Mouse (Mus musculus) v-Abl transformed pro-B cells (cell line): ENCODE measurements around the gene Iqgap2.

ENCODE experiments used
- in situ Hi-C, 2 experiments: fragments of 400-800 bp; cut with MboI; formaldehyde crosslinking; loops; one replicate each; pipeline ENCODE4 v1.15.1; 2025; ENCODE audit not compliant: unreplicated experiment in 2 of 2

Iqgap2 gene

GRCm38 (mm10) chr13:95831760-95832159 is 60.0 kb downstream of the Iqgap2 start:
- in situ Hi-C loops, result no loop called here

DNA sequence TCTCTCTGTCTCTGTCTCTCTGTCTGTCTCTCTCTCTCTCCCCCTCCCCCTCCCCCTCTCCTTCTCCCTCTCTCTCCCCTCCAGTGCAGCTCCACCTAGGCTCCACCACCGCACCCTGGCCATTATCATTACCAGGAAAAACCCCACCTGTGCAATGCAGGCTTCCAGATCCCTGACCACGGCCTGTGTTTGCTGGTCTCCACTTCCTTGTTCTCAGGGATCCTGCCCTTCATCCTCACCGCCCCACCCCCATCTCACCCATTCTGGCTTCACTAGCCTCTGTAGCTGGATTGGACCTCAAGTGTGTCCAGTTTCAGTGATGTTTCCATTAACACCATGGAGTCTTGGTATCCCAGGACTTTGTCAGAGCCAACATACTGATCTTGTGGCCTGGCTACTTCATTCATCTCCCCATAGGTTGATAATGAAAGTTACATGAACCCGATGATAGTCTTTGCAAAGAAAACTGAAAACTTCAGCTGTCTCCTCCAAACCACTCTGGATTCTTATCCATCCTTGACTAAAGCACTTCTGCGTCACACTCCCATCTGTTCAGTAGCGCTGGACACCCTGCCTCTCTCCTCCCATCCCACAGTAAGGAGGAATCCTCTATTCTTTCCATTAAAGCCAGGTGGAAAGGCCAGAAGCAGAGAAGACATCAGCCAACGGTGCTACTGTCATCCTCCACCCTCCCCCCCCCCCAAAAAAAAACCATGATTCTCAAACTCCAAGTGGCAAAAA is 62.1 kb downstream of the Iqgap2 start:
- in situ Hi-C loops, result no loop called here

GRCm38 (mm10) chr13:95828616-95829015 is 63.1 kb downstream of the Iqgap2 start:
- in situ Hi-C loops, result no loop called here

- in situ Hi-C loops, result no loop called here
Measured at GRCm38 (mm10) chr13:95826178-95826577, 65.5 kb downstream of the Iqgap2 start.

- in situ Hi-C loops, result no loop called here
Measured at GRCm38 (mm10) chr13:95822918-95823317, 68.8 kb downstream of the Iqgap2 start.

GRCm38 (mm10) chr13:95820071-95820470 is 71.7 kb downstream of the Iqgap2 start:
- in situ Hi-C loops, result no loop called here

DNA sequence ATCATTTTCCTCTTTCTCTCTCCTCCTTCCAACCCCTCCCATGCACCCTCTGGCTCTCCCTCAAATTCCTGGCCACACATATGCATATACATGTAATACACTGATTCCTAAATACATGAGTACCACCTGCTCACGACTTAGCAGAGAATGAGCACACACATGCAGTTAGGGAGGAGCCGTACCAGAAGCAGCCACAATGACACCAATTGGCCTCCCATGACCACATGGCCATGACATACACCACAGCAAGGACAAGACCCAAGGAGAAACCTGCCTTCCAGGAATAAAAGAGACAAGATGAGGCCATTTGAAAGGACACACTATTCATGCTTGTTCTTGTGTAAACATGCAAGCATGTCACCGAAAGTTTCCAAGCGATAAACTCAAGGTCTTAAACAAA is 72.8 kb downstream of the Iqgap2 start:
- in situ Hi-C loops, result no loop called here

GRCm38 (mm10) chr13:95813643-95814042 is 78.1 kb downstream of the Iqgap2 start:
- in situ Hi-C loops, result no loop called here

DNA sequence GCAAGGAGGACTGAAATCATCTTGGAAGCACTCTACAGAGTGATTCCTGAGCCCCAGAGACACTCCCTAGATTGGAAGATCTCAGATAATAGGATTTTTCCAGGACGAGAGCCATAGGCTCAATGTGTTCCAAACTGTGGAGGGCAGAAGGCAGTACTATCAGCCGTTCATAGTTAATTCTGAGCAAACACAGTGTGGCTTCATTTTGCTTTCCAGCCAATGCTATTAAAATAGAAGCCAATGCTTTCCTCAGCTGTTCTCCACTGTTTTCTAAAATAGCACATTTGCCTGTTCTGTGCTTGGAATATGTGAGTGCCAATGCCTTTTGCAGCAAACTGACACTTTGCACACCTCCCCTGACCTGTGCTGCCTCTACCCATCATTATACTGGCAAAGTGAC is 80.9 kb downstream of the Iqgap2 start:
- in situ Hi-C loops, result no loop called here

GRCm38 (mm10) chr13:95807106-95807750 is 84.5 kb downstream of the Iqgap2 start:
- in situ Hi-C loops, result no loop called here

DNA sequence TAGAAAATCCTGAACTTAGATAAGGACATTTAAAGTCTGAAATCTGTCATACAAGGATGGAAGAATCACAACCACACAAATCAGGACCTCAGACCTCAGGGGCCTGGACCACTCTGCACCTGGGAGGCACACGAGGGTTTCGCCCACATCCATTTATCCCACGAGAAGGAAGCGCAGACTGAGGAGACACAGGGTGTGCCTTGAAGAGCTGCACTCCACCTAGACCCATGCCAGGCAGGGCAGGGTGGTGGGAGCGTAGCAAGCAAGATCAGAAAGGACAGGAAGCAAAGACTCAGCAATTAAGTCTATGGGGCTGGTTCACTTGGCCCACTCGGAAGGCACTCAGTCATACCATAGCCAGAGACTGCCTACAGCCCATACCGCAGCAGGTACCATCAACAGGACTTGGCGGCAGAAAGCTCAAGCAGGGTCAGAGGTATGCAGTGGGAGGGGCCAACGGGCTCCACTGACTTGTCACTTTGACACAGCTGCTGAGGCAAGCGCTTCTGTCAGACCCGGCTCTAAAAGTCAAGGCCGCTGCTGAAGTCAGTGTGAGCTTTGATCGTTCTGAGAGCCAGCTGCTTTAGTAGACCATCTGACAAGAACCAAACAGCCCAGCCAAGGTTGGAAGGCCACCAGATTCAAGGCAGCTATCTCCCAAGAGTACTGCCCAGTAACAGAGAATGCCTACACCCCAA is 86.1 kb downstream of the Iqgap2 start:
- in situ Hi-C loops, result no loop called here

- in situ Hi-C loops, result no loop called here
Measured at GRCm38 (mm10) chr13:95804113-95804512, 87.6 kb downstream of the Iqgap2 start.

GRCm38 (mm10) chr13:95800925-95801324 is 90.8 kb downstream of the Iqgap2 start:
- in situ Hi-C loops, result no loop called here

- in situ Hi-C loops, result no loop called here
Measured at GRCm38 (mm10) chr13:95799322-95799721, 92.4 kb downstream of the Iqgap2 start.

DNA sequence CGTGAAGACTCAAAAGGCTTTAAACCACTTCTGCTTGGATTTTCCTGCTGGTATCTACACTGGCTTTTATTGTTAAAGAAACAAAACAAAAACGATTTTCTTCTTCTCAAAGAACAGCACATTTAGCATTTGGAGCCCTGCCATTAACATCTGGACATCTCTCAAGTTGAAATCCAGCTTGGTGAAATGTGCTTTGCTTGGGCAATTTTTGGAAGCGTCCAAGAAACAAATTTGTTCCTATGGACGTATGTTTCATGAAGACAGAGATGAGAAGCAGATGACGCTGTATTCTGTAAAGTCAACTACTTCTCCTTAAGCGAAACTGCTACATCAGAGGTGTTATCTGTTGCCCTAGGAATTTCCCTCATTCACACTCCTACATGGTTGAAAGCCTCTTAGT is 93.0 kb downstream of the Iqgap2 start:
- in situ Hi-C loops, result no loop called here

GRCm38 (mm10) chr13:95797530-95797929 is 94.2 kb downstream of the Iqgap2 start:
- in situ Hi-C loops, result no loop called here

DNA sequence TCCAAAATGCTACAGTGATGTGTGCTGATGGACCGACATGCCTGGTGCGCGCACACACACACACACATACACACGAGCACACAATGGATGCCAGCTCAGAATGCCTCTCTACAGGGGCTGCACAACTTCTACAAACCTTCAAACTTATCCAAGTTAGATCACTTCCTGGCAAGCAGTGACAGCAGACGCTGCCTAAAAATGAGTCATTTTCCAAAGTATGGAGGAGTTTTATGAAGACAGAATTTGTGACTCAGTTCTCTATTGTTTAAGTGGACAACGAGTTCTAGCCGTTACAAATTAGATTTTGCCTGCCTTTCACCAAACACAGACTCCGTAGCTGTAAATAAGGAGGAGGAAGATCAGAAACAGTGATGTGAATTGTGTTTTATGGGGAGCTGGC is 97.4 kb downstream of the Iqgap2 start:
- in situ Hi-C loops, result no loop called here

GRCm38 (mm10) chr13:95790883-95791282 is 100.8 kb downstream of the Iqgap2 start:
- in situ Hi-C loops, result no loop called here

DNA sequence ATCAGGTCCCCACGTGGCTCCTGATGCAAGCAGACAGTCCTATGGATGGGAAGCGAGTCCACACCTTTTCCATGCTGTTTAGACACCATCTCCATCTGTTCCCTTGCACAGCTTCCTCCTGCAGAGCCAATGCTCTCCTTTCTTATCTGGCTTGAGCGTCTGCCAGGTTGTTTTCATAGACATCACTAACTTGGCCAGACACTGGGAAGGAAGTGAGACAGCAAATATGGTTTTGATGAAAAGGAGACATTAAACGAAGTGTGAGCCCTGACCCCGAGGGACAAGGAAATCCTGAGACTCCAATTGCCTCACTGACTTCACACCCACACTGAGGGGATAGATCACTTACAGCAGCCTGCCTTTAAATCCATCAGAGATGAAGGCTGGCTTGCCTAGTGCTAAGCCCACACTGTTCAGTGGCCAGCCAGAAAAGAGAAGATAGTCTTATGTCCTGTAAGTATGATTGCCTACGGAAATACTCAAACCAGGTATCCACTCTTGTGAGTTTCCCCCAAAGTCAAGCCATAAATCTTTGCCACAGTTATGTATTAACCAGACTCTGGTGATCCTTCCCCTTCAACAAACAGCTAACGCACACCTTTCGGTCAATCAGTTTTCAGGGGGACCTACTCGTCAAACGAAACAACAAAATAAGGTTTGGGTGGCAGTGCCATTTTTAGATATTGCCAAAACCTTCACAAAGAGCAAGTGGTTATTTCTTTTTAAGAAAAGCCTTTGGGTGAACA is 102.9 kb downstream of the Iqgap2 start:
- in situ Hi-C loops, result no loop called here

DNA sequence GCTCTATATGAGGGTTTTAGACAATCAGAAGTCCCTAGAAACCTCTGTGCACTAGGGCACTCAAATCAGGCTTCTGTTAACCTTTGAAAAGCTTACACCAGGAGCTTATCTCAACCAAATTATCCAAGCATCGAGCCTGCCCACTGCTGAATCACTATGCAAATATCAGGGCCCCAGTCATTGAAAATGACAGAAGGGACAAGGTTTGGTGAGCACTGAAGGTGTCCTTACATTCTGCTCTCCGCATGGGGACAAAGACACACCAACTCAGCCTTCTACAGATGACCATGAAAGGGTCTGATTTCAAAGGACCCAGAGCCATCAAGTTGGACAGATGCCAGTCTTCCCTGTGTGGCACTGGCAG is 108.8 kb downstream of the Iqgap2 start:
- in situ Hi-C loops, result no loop called here

DNA sequence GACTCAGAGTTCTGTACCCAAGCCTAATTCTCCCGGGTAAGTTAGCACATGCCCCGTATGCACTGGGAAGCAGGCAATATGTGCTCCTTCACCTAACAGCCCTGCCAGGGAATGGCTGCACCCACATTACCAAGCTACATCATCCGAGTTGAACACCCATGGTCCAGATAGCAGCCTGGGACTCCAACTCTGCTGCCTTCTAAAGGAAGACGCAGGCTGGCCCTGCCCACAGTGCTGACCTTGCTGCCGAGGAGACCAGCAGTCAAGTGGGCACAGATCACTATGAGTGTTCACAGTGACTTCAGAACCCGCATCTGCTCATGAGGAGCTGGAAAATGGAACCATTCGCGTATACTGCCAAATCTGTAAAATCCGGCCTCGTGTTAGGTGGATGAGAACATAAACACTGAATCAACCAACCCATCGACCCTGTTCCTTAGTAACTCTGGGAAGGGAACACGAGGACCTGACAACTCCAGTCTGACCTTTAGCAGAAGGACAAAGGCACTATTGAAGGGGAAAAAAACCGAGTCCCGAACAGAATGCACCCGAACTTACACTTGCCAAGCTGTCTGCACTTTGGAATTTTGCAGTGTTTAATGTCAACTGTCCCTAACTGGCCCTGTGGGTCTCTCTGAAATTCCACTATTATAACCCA is 109.3 kb downstream of the Iqgap2 start:
- in situ Hi-C loops, result no loop called here
